In the genomic region with DNA sequence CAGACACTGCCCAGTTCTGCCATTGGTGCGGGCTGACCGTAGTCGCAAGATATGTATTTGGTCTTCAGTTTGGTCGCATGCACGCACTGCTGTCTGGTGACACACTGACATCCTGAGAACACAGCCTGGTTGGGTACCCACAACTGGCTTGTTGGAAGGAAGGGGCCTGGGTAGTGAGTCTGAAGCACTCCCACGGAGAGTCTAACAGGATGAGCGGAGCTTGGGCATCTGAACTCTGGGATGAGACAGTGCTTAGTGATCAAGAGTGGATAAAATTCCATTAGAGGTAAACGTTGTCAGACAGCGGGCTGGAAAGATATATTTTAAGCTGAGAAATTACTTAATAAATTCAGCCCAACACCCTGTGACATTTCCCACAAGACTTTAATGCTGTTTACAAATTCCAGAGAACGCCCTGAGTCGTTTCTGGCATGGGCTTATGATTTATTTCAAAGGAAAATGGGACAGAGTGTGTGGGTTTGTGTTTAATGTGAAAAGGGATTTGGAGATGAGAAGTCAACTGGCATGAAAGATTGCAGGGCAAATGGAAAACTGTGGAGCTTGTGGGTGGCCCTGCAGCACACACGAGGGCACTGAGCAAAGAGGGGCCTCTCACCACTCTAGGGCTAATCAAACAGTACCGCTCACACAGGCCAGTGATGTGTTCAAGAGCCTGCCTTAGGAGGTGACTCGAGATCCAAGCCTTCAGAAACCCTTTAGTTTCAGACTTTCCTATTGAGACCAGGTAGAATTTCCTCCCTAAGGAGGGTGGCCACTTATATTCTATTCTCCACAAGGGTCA, we compare ENCODE assay signal across 24 mouse cellular contexts.
"Had no signal": no experiment of that assay in that cellular context is flagged by ENCODE, and none has a peak within 500 bp of the region (broad histone marks: within the 10 kb centered on the region; RNA-seq: fewer than 3 reads in every experiment).

No protein-coding gene starts in this region.

- ATAC-seq: inflammation-experienced regulatory T-cells, adult 6 months; liver, embryonic 12.5 days; midbrain, embryonic 15.5 days had no signal

- H3K27ac ChIP-seq: kidney, embryonic 15.5 days; layer of hippocampus, adult 2 months; limb, embryonic 10.5 days; limb, embryonic 13.5 days; liver, embryonic 12.5 days; liver, embryonic 15.5 days; midbrain, embryonic 12.5 days; midbrain, embryonic 15.5 days; neural tube, embryonic 12.5 days; neural tube, embryonic 15.5 days had no signal

- H3K9me3 ChIP-seq: kidney, embryonic 15.5 days; limb, embryonic 10.5 days; limb, embryonic 13.5 days; liver, embryonic 12.5 days; liver, embryonic 15.5 days; midbrain, embryonic 12.5 days; midbrain, embryonic 15.5 days; neural tube, embryonic 12.5 days; neural tube, embryonic 15.5 days had no signal

- H3K4me2 ChIP-seq: kidney, embryonic 15.5 days; limb, embryonic 13.5 days; liver, embryonic 12.5 days; liver, embryonic 15.5 days; midbrain, embryonic 12.5 days; midbrain, embryonic 15.5 days; neural tube, embryonic 12.5 days; neural tube, embryonic 15.5 days had no signal

- DNase-seq: kidney, adult 8-10 months; kidney, postnatal 25 days; layer of hippocampus, adult 9-11 months; liver; lung, adult 18-20 months; lung, postnatal 10 days; lung, postnatal 4 days; right cerebral cortex, adult 18-20 months; right cerebral cortex, postnatal 25 days; spleen, adult 18-20 months; thymus, adult 2 months; thymus, postnatal 14 days; thymus, postnatal 4 days had no signal

- H3K9ac ChIP-seq: kidney, embryonic 15.5 days; limb, embryonic 13.5 days; liver, embryonic 12.5 days; liver, embryonic 15.5 days; midbrain, embryonic 12.5 days; midbrain, embryonic 15.5 days; neural tube, embryonic 12.5 days; neural tube, embryonic 15.5 days had no signal

- H3K36me3 ChIP-seq: kidney, embryonic 15.5 days; limb, embryonic 10.5 days; limb, embryonic 13.5 days; liver, embryonic 12.5 days; liver, embryonic 15.5 days; midbrain, embryonic 12.5 days; midbrain, embryonic 15.5 days; neural tube, embryonic 12.5 days; neural tube, embryonic 15.5 days had no signal

- H3K4me3 ChIP-seq: kidney, embryonic 15.5 days; layer of hippocampus, adult 2 months; limb, embryonic 10.5 days; limb, embryonic 13.5 days; liver, embryonic 12.5 days; liver, embryonic 15.5 days; midbrain, embryonic 12.5 days; midbrain, embryonic 15.5 days; neural tube, embryonic 12.5 days; neural tube, embryonic 15.5 days had no signal

- H3K27me3 ChIP-seq: kidney, embryonic 15.5 days; limb, embryonic 13.5 days; liver, embryonic 12.5 days; liver, embryonic 15.5 days; midbrain, embryonic 12.5 days; midbrain, embryonic 15.5 days; neural tube, embryonic 12.5 days; neural tube, embryonic 15.5 days had no signal

- H3K4me1 ChIP-seq: kidney, embryonic 15.5 days; limb, embryonic 13.5 days; liver, embryonic 12.5 days; liver, embryonic 15.5 days; midbrain, embryonic 12.5 days; midbrain, embryonic 15.5 days; neural tube, embryonic 12.5 days; neural tube, embryonic 15.5 days had no signal
